Mouse (Mus musculus): ENCODE data around the gene Zfp341.

Zfp341 gene

DNA sequence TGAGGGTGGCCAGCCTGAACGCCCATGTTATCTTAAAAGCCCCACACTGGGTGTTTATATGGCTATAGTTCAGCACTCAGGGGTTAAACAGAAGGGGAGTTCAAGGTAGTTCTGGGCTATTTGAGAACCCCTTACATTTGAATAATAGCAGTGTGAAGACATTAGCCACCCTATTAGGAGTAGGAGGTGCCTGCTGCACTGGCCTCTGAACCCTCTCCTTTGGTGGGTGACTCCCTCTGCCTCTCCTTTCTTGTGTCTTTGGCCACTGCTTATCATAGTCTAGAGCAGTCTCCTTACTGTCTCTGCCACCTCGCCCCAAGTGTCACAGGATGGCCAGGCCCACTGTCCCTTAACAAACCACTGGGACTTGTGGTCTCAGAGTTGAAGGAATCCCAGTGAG lies 67.2 kb downstream of the Zfp341 start:
- DNase-seq: no peak

DNA sequence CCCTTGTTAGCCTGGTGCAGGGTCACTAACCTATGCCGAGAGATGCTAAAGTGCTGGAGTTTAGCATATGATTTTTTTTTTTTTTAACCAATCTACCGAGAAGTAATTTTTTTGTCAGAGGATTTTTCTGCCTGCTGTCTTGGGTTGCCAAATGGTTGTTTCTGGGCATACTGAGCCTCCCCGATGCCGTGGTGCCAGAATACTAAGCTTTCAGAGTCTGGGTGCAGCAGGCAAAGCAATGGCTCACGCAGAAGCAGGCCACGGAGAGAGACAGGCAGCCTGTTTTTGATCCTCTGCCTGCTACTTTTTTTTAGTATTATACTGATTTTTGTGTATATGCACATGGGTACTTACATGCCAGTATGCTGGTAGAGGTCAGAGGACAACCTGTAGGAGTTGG lies 67.8 kb downstream of the Zfp341 start:
- peak; percentile 34 for DNase-seq

DNA sequence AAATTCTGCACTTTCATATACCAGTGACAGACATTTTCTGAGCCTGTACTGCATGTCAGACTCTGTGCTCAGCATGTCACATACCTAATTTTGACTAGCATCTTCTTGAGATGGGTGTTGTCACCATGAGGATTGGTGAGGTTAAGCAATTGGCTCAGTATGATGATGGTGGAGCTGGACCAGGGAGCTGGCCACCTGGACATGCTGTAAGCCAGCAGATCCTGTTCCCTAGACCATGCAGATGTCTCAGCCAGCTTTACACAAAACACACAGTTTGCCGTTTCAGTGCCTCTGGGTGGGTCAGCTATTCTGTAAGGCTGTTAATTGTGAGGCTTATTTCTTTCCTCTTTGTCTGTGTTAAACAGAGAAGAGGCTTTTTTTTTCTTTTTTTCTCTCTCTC lies 69.6 kb downstream of the Zfp341 start:
- peak; percentile 58 for DNase-seq

DNA sequence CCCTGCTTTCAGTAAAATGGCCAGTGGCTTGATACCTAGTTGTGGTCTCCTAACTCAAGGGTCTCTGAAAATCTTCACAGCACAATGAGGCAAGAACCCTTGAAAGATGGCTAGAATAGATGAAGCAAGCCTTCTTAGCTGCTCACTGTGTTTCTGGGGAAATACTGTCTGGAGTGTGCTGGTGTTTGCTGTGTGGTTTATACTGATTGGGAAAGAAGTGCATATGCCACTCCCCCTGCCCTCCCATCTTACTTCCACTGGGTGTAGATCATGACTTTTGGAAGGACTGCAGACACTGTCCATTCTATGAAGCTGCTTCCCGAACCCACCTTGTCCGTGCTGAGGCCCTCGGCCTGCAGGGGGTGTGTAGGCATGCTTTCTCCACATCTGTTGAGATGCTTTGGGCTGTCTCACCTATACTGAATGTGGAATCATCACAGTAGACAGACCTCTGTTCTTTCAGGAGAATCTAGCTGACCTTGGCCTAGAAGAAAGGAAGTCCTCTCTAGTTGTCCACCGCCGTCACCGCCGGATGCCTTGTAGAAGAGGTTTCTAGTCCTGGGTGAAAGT lies 71.9 kb downstream of the Zfp341 start:
- DNase-seq: peak; percentile 20

DNA sequence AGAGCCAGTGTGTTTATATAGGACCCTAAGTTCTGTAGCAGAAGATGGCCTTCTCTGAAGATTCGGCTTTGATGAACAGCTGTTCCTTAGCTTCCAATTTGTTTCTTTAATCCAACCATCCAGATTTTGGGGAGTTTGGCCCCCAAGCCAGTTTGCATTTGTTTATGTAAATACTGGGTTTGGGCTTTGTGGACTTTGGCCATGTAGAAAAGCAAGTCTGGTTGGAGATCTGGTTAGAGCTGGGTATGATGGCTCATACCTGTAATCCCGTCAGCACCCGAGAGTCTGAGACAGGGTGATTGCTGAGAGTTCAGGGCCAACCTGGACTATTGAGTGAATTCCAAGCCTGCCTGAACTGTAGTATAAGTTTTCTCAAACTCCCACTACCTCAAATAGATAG lies 72.7 kb downstream of the Zfp341 start:
- peak; percentile 9 for DNase-seq

DNA sequence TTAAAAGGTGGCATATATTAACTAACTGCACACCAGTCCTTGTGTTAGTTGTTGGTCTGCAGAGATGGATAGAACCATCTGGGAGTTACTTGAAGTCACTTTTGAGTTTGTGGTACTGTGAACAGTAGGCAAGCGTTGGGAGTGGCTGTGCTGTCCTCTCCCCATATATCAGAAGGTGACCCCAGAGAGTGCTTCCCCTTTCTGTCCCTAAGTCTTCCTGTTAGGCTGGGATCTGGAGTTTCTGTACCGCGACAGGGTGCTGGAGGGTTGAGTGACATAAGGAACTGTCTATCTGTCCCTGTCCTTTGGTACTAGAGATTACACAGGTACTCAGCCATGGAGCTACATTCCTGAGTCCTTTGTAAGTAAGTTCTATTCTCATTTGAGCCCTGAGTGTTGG lies 73.7 kb downstream of the Zfp341 start:
- DNase-seq: no peak

DNA sequence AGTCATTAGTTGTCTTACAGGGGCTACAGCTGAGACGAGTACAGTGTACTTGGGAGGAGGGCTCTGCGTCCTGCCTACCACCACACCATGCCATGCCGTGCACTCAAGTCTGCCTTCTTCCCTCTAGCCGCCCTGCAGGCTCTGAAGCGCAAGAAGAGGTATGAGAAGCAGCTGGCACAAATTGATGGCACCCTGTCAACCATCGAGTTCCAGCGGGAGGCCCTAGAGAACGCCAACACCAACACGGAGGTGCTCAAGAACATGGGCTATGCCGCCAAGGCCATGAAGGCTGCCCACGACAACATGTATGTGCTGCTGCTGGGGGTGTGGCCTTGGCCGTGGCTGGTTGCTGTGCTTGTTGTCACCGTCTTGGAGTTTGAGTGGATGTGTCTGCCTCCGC lies 76.3 kb downstream of the Zfp341 start:
- DNase-seq: peak; percentile 54

DNA sequence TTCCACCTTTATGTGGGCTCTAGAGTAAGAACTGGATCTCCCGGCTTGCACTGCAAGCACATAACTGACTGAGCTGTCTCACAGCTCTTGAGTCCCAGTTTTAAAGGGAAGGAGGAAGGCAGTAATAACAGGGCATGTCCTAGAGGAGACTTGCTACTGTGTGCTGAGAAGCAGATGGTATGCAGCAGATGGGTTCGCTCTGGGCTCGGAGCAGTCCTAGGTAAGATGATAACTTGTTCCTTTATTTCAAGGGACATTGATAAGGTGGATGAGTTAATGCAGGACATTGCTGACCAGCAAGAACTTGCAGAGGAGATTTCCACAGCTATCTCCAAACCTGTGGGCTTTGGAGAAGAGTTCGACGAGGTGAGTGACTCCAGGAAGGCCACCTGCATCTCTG lies 77.9 kb downstream of the Zfp341 start:
- DNase-seq: peak; percentile 78

DNA sequence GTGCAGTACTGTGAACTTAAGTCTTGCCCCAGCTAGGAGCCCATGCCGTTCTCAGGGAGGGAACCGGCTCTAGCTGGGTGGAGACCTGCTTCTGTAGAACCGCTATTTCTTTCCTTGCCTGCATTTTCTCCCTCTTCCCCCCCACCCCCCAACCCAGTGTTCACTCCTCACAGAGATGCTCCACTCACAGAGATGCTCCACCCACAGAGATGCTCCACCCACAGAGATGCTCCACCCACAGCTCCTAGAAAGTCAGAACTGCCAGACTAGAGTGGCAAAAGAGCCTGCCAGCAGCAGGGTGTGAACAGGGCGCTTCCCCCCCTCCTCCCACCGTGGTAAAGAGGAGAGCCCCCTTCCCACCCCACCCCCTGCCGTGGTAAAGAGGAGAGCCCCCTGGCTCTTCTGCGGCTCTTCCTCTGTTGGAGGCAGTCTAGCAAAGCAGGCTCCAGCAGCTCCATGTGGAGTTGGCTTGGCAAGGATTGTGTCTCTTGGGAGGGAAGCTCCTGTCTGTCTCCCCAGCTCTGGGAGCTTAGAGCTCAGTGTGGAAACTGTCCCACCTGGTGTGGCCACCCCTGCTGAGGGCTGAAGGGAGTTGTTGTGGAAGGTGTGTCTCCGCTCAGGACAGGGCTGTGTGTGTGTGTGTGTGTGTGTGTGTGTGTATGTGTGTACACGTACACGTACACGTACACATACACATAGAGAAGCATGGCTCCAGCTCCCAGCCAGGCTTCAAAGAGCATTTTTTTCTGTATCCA lies 80.3 kb downstream of the Zfp341 start:
- DNase-seq: no peak

DNA sequence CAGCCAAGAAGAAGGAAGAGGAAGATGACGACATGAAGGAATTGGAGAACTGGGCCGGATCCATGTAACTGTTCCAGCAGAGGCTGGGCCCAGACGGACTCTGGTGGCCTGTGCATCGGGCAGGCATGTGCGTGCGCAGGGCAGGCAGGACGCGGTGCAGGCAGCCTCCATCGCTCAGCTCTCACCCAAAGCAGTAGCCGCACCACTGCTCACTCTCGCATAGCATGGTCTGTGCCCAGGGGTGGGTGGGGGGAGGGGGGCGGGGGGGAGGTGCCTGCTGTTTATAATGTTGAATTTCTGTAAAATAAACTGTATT lies 80.8 kb downstream of the Zfp341 start:
- peak; percentile 49 for DNase-seq

DNA sequence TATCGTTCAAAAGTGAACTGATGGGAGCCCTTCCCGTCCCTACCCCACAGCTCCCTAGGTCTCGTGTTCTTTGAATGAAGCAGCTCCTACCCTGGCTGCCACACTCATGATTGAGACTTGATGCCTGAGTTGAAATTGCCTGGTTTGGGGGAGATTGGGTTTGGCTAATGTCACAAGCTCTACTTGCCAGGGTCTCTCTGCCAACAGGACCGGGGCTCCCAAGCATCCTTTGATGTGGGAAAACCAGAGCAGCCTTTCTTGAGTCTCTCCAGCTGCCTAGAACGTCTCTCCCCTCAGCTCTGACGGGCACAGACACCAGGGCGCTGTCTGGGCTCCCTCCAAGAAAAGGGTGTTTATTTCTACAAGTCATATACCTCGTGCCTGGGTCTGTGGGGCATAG lies 82.6 kb downstream of the Zfp341 start:
- DNase-seq: no peak
